Mouse (Mus musculus): ENCODE results near the gene Zfp566. TPM values are rescaled to one million over a fixed set of nuclear protein-coding genes. Genes with fewer than 3 reads are reported as not detected.

Zfp566 gene
- polyA plus RNA-seq, 1 experiment from 2014 or later = 9.5 TPM

DNA sequence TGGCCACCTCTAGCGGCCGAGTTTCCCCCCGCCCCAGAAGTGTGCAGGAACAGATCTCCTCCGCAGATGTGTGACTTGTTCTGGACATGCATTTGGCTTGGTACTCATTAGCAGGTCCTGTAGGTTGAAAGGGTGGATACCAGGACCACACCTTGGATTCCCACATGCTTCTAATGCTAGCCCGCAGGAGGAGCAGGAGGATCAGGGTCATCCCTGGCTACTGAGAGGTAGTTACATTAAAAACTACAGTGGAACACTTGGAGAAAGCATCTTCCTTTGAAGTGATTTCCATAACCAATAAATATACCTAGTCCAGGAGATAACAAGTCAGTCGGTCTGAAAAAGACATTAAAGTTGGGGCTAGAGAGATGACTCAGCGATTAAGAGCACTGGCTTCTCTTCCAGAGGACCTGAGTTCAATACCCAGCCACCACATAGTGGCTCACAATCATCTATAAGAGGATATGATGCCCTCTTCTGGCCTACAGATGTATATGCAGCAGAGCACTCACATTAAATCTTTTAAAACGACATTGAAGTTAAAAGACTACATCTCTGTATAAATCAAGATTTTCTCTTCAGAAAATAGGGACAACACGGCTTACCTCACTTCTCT, 751 bp upstream of the Zfp566 start:
- peak; percentile 76 for DNase-seq (ENCODE audit: low spot score)
- ATAC-seq (replicated peaks; ENCODE audit: low FRiP score, low read depth) = no peak
- Histone ChIP-seq H3K4me1 (replicated peaks; ENCODE audit: insufficient read depth, low read length) (peaks cover 15% of the 10 kb centered on the region; the same call in 1 of the 2 replicates), H3K4me3 (replicated peaks; ENCODE audit: low read depth, low read length) (peak overlapping the region; percentile 60), H3K27ac (peak overlapping the region; percentile 42; the same call in 1 of the 2 replicates), H3K9ac (ENCODE audit: low read depth, low read length) (no peak overlapping the region), H3K4me2 (ENCODE audit: low read length) (peak overlapping the region; percentile 81), H3K9me3 (replicated peaks; ENCODE audit: low read length) (no peaks in the 10 kb centered on the region), H3K27me3 (ENCODE audit: insufficient read depth, low read length) (no peaks in the 10 kb centered on the region), H3K36me3 (ENCODE audit: insufficient read depth, low read length) (no peaks in the 10 kb centered on the region)
- WGBS = 8% methylated on average over 9 of the region's 9 CpGs
- TF ChIP-seq CTCF (IDR thresholded peaks at IDR 0.05; ENCODE audit: low read depth) = peak; percentile 74

DNA sequence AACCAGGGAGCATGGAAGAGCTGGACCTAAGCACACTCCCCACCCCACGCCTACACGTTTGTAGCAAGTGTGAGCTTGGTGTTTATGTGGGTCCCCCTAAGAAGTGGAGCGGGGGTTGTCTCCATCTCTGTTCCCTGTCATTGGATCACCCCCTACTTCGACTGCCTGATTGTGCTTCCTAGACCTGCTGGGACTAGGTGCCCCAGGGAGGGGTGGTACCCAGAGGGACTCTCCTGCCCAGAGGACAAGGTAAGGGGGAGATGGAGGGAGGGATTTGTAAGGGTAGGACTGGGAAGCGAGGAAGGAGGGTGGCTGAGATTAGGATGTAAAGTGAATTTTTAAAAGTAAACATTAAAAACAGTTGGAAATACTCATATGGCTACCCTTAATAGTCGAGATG, 922 bp downstream of the Zfp566 start:
- 7% methylated on average over 6 of the region's 6 CpGs for WGBS
- 0 out of 2 replicates have a peak, but pooled peaks cover 10% of the 10 kb centered on the region for H3K36me3 ChIP-seq (ENCODE audit: insufficient read depth, low read length)
- peak overlapping the region; percentile 60 for H3K4me3 ChIP-seq (replicated peaks; ENCODE audit: low read depth, low read length)
- peak overlapping the region; percentile 67 for H3K9ac ChIP-seq (ENCODE audit: low read depth, low read length)
- H3K4me1 ChIP-seq (replicated peaks; ENCODE audit: insufficient read depth, low read length) = peaks cover 15% of the 10 kb centered on the region; the same call in 1 of the 2 replicates
- no peak for ATAC-seq (replicated peaks; ENCODE audit: low FRiP score, low read depth)
- H3K4me2 ChIP-seq (ENCODE audit: low read length) = peak overlapping the region; percentile 81
- no peak for DNase-seq (ENCODE audit: low spot score)
- H3K27ac ChIP-seq = no peak overlapping the region
- TF ChIP-seq CTCF (IDR thresholded peaks at IDR 0.05; ENCODE audit: low read depth) = no peak
- H3K9me3 ChIP-seq (replicated peaks; ENCODE audit: low read length) = no peaks in the 10 kb centered on the region
- H3K27me3 ChIP-seq (ENCODE audit: insufficient read depth, low read length) = no peaks in the 10 kb centered on the region

DNA sequence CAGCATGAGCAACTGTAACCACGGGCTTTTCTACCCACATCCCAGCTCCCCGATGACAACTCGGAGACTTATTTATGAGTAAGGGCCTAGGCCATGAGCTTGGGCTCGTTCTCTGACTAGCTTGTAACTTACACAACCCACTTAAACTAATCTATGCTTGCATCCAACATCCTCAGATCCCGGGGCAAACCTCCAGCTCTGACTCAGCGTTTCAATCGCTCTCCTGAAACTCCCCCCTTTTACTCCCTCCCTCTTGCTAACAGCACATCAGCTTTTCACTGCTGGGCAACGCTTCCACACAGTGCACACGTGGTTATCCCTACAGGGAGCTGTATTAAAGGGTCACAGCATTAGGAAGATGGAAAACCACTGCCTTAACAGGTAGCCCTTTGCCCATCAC, 3.8 kb downstream of the Zfp566 start:
- Histone ChIP-seq H3K9ac (ENCODE audit: low read depth, low read length) (no peak overlapping the region), H3K4me2 (ENCODE audit: low read length) (no peak overlapping the region), H3K27ac (no peak overlapping the region), H3K9me3 (replicated peaks; ENCODE audit: low read length) (no peaks in the 10 kb centered on the region), H3K27me3 (ENCODE audit: insufficient read depth, low read length) (no peaks in the 10 kb centered on the region), H3K4me1 (replicated peaks; ENCODE audit: insufficient read depth, low read length) (peaks cover 13% of the 10 kb centered on the region; the same call in 1 of the 2 replicates), H3K4me3 (replicated peaks; ENCODE audit: low read depth, low read length) (no peak overlapping the region), H3K36me3 (ENCODE audit: insufficient read depth, low read length) (0 out of 2 replicates have a peak, but pooled peaks cover 11% of the 10 kb centered on the region)
- DNase-seq (ENCODE audit: low spot score) (no peak), ATAC-seq (replicated peaks; ENCODE audit: low FRiP score, low read depth) (no peak)
- WGBS = 83% methylated on average over 9 of the region's 9 CpGs
- no peak for TF ChIP-seq CTCF (IDR thresholded peaks at IDR 0.05; ENCODE audit: low read depth)

DNA sequence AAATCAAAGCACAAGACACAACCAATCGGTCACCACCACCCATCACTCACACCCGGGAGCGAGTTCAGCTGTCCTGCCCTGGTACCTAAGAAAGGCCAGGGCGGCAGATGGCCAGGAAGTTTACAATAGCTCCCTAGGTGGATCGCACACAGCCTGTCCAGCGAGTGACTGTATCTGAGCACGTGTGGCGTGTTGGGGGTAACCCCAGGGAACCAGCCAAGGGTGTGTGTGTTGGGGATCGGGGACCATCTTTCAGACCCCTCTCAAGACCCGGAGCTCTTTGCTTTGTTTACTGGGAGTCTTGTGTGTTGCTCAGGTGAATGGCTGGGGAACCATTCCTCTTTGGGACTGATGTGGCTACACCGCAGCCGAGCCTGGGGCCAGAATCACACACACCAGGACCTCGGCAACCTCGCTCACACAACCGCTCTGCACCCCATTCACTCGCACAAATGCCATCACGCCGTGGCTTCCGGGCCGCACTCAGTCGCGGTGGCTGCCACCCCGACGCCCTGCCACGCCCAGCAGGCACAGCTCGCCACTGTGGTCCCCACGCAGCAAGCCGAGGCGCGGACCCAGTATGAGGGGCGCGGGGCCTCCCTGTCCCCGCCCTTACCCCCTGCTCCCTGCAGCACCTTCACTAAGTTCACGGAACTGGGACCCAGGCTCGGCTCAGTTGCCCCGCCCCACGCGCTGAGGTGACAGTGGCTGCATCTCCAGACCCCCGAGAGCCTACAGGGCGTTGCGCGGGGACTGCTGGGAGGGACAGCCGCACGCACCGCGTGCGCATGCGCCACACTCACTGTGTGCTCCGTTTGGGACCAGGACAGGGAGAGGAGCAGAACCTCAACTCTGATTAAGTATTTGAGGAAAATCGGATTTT, 17.9 kb downstream of the Zfp566 start, which contains the start of gene Zfp82:
Gene Zfp82 (minus strand): TSS at position 755 of the 883 bp plus-strand sequence.
- H3K27me3 ChIP-seq (ENCODE audit: insufficient read depth, low read length) = no peaks in the 10 kb centered on the region
- peak within 1 kb of the TSS; percentile 63 for H3K9ac ChIP-seq (ENCODE audit: low read depth, low read length)
- under 1% methylated on average over 50 of the region's 50 CpGs for WGBS
- peaks cover 5% of the 10 kb centered on the region; the same call in 1 of the 2 replicates for H3K36me3 ChIP-seq (ENCODE audit: insufficient read depth, low read length)
- TF ChIP-seq CTCF (IDR thresholded peaks at IDR 0.05; ENCODE audit: low read depth) = no peak
- H3K27ac ChIP-seq = no peak within 1 kb of the TSS
- ATAC-seq (replicated peaks; ENCODE audit: low FRiP score, low read depth) = peak; percentile 78
- H3K4me1 ChIP-seq (replicated peaks; ENCODE audit: insufficient read depth, low read length) = no peaks in the 10 kb centered on the region
- peak; percentile 91 for DNase-seq (ENCODE audit: low spot score)
- peak within 1 kb of the TSS; percentile 97 for H3K4me2 ChIP-seq (ENCODE audit: low read length)
- H3K4me3 ChIP-seq (replicated peaks; ENCODE audit: low read depth, low read length) = peak within 1 kb of the TSS; percentile 70
- no peaks in the 10 kb centered on the region for H3K9me3 ChIP-seq (replicated peaks; ENCODE audit: low read length)

DNA sequence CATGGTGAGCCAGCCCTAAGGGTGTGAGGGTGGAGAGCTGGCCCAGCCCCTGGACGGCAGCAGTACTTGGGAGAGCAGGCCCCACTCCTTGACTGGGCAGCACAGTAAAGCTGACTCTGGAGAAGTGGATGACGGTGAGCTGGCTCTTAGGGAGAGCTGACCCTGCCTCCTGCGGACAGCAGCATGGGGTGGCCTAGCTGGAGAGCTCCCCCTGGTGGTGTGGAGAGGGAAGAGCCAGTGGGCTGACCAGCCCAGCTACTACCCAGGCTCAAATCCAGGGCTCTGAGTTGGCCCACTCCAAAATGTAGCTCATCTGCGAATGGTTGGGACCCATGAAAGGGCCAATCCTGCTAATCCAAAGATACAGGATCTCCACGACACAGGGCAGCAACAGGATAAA, 25.7 kb downstream of the Zfp566 start:
- 0 out of 2 replicates have a peak, but pooled peaks have one; percentile 10 for ATAC-seq (replicated peaks; ENCODE audit: low FRiP score, low read depth)
- H3K9ac ChIP-seq (ENCODE audit: low read depth, low read length) = no peak overlapping the region
- H3K27me3 ChIP-seq (ENCODE audit: insufficient read depth, low read length) = no peaks in the 10 kb centered on the region
- DNase-seq (ENCODE audit: low spot score) = no peak
- 74% methylated on average over 5 of the region's 5 CpGs for WGBS
- H3K4me1 ChIP-seq (replicated peaks; ENCODE audit: insufficient read depth, low read length) = no peaks in the 10 kb centered on the region
- H3K4me3 ChIP-seq (replicated peaks; ENCODE audit: low read depth, low read length) = no peak overlapping the region
- no peak overlapping the region for H3K4me2 ChIP-seq (ENCODE audit: low read length)
- peak; percentile 30; the same call in 1 of the 2 replicates for TF ChIP-seq CTCF (IDR thresholded peaks at IDR 0.05; ENCODE audit: low read depth)
- H3K27ac ChIP-seq = no peak overlapping the region
- no peaks in the 10 kb centered on the region for H3K9me3 ChIP-seq (replicated peaks; ENCODE audit: low read length)
- H3K36me3 ChIP-seq (ENCODE audit: insufficient read depth, low read length) = peaks cover 9% of the 10 kb centered on the region; the same call in 1 of the 2 replicates

DNA sequence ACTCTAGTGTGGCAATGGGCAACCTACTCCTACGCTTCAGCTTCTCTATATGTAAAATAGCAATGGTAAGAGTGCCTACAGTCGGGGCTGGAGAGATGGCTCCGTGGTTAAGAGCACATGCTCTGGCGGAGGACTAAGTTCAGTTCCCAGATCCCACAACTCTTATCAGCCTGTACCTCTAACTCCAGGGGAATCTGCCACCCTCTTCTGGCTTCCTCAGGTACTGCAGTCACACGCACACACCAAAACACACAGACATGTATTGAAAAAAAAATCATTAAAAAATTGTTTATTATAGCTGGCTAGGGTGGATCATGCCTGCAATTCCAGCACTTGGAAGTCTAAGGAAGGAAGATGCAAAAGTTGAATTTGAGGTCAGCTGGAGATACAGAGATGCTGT, 27.8 kb downstream of the Zfp566 start:
- WGBS = 87% methylated on average over 5 of the region's 5 CpGs
- DNase-seq (ENCODE audit: low spot score) = peak; percentile 23

More for the DNA sequence above, 27.8 kb downstream of the Zfp566 start:
- H3K36me3 ChIP-seq (ENCODE audit: insufficient read depth, low read length) = 0 out of 2 replicates have a peak, but pooled peaks cover 4% of the 10 kb centered on the region
- no peak for ATAC-seq (replicated peaks; ENCODE audit: low FRiP score, low read depth)
- H3K9me3 ChIP-seq (replicated peaks; ENCODE audit: low read length) = no peaks in the 10 kb centered on the region
- no peak overlapping the region for H3K4me3 ChIP-seq (replicated peaks; ENCODE audit: low read depth, low read length)
- no peaks in the 10 kb centered on the region for H3K27me3 ChIP-seq (ENCODE audit: insufficient read depth, low read length)
- H3K9ac ChIP-seq (ENCODE audit: low read depth, low read length) = no peak overlapping the region
- no peak overlapping the region for H3K4me2 ChIP-seq (ENCODE audit: low read length)
- TF ChIP-seq CTCF (IDR thresholded peaks at IDR 0.05; ENCODE audit: low read depth) = peak; percentile 59
- H3K4me1 ChIP-seq (replicated peaks; ENCODE audit: insufficient read depth, low read length) = no peaks in the 10 kb centered on the region
- no peak overlapping the region for H3K27ac ChIP-seq

All from kidney, postnatal 0 days (tissue).